In the genomic region with DNA sequence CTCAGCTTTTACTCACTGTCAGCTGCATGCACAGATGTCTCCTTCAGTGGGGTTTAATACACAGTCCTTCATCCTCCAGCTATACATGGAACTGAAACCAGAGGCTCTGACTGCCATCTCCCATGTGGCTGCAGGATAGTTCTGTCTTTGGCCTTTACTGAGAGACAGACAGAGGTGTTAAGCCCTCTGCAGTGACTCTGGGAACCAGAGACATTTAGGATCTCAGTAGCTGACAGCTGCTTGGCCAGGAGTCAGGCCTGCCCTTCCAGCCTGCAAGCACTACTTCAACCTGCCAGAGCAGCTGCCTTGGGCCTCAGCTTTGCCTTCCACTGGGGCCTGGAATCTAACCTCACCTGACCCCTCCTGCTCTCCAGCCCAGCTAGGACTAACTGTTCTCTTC, we compare ENCODE assay signal across 15 mouse cellular contexts. TPM values are rescaled to one million over a fixed set of nuclear protein-coding genes. Genes with fewer than 3 reads are reported as not detected.
DNase-seq lines count a peak whose midpoint lies in the region; ATAC-seq lines count a peak whose summit lies in the region.
"Had no signal": no experiment of that assay in that cellular context is flagged by ENCODE, and none has a peak within 500 bp of the region (broad histone marks: within the 10 kb centered on the region; RNA-seq: fewer than 3 reads in every experiment).

No protein-coding gene starts in this region.

- H3K4me2 ChIP-seq in liver, embryonic 12.5 days: no peak overlapping the region
- H3K4me2 ChIP-seq: embryonic facial prominence, embryonic 13.5 days; forebrain, embryonic 15.5 days; liver, embryonic 11.5 days had no signal

- no peak overlapping the region for H3K27ac ChIP-seq in liver, embryonic 12.5 days
- H3K27ac ChIP-seq: embryonic facial prominence, embryonic 13.5 days; forebrain, embryonic 15.5 days; hindbrain, embryonic 10.5 days; kidney, postnatal 0 days had no signal

- peak; percentile 50; the same call in 1 of the 2 replicates for ATAC-seq in common myeloid progenitor, adult 5-6 weeks (replicated peaks; ENCODE audit: low read depth, poor library complexity, severe bottlenecking)
- peak; percentile 51 for ATAC-seq in megakaryocyte, adult 5-6 weeks (ENCODE audit: poor library complexity, severe bottlenecking)
- ATAC-seq in liver, embryonic 12.5 days: no peak
- ATAC-seq: forebrain, embryonic 15.5 days had no signal

- H3K4me3 ChIP-seq in liver, embryonic 12.5 days: no peak overlapping the region
- H3K4me3 ChIP-seq: embryonic facial prominence, embryonic 13.5 days; forebrain, embryonic 15.5 days; hindbrain, embryonic 10.5 days had no signal

- no peaks in the 10 kb centered on the region for H3K27me3 ChIP-seq in liver, embryonic 12.5 days (replicated peaks)
- H3K27me3 ChIP-seq: embryonic facial prominence, embryonic 13.5 days; forebrain, embryonic 15.5 days had no signal

- peak; percentile 7 for DNase-seq in adrenal gland, postnatal 25 days
- no peak for DNase-seq in adrenal gland, adult 8-10 months
- peak; percentile 72 to 81 for DNase-seq in heart, adult 9 months (ENCODE audit: low spot score in 2 of 2)
- no peak for DNase-seq in ovary, postnatal 10 days (ENCODE audit: low spot score)
- DNase-seq in thymus, postnatal 14 days: no peak
- DNase-seq: cerebellum, adult 18-20 months had no signal

- H3K9ac ChIP-seq in liver, embryonic 12.5 days: no peak overlapping the region
- H3K9ac ChIP-seq: embryonic facial prominence, embryonic 13.5 days; forebrain, embryonic 15.5 days had no signal

- no peaks in the 10 kb centered on the region for H3K4me1 ChIP-seq in liver, embryonic 12.5 days
- H3K4me1 ChIP-seq: embryonic facial prominence, embryonic 13.5 days; forebrain, embryonic 15.5 days had no signal

- H3K9me3 ChIP-seq in liver, embryonic 12.5 days (replicated peaks): no peaks in the 10 kb centered on the region
- H3K9me3 ChIP-seq: embryonic facial prominence, embryonic 13.5 days; forebrain, embryonic 15.5 days; hindbrain, embryonic 10.5 days had no signal

- no peaks in the 10 kb centered on the region for H3K36me3 ChIP-seq in liver, embryonic 12.5 days
- H3K36me3 ChIP-seq: embryonic facial prominence, embryonic 13.5 days; forebrain, embryonic 15.5 days; hindbrain, embryonic 10.5 days had no signal

RNA-seq across cellular contexts. Expression of a gene that starts 41.1 kb away (rescaled TPM):
- total RNA-seq in adrenal gland, postnatal 25 days (2021): 12.6 and 17.2 TPM in 2 replicates
- total RNA-seq in adrenal gland, adult 8-10 months (2022): 10 to 100 TPM; 20.7 to 31.2 (median 23.0) TPM
- total RNA-seq in common myeloid progenitor, adult 5-6 weeks (2017): 13.3 and 14.6 TPM in 2 replicates
- 21.3 and 25.9 TPM in 2 replicates for total RNA-seq in megakaryocyte, adult 5-6 weeks (2015)
- total RNA-seq in megakaryocyte, adult 5-6 weeks (2017): 33.3 and 35.6 TPM in 2 replicates
- 0.64 and 0.90 TPM in 2 replicates for polyA plus RNA-seq in liver, embryonic 12.5 days (2016; fragmentation: Nextera tagmentation; extraction: Ambion mirVana)
- total RNA-seq: MEL had no signal

Comparison
In these comparisons a context has a peak if more than half of its experiments do, and no peak if none do; other contexts are left out.
1. DNase-seq: peak in adrenal gland, postnatal 25 days (single experiment) and heart, adult 9 months (2 of 2); none in adrenal gland, adult 8-10 months (single experiment), ovary, postnatal 10 days (single experiment) and thymus, postnatal 14 days (single experiment).